Comparison of ENCODE assay signal across 15 mouse cellular contexts in genomic region chr4:63385784-63386183, GRCm38 (mm10). TPM values are rescaled to one million over a fixed set of nuclear protein-coding genes. Genes with fewer than 3 reads are reported as not detected.
DNase-seq lines count a peak whose midpoint lies in the region; ATAC-seq and TF ChIP-seq lines count a peak whose summit lies in the region.
"Had no signal": no experiment of that assay in that cellular context is flagged by ENCODE, and none has a peak within 500 bp of the region (broad histone marks: within the 10 kb centered on the region; RNA-seq: fewer than 3 reads in every experiment).

No protein-coding gene starts in this region.

- 0 out of 2 replicates have a peak, but pooled peaks cover 4% of the 10 kb centered on the region for H3K36me3 ChIP-seq in heart, embryonic 16.5 days (ENCODE audit: control insufficient read depth, insufficient read depth)
- H3K36me3 ChIP-seq in macrophage (ENCODE audit: inconsistent target) = peaks cover 63% of the 10 kb centered on the region
- H3K36me3 ChIP-seq in thymus, adult 2 months (ENCODE audit: control insufficient read depth, insufficient read depth, low read length) = peaks cover 43% of the 10 kb centered on the region
- 0 out of 2 replicates have a peak, but pooled peaks cover 5% of the 10 kb centered on the region for H3K36me3 ChIP-seq in neural tube, embryonic 15.5 days

- no peaks in the 10 kb centered on the region for H3K4me1 ChIP-seq in heart, embryonic 16.5 days (ENCODE audit: control insufficient read depth, insufficient read depth, low read length)
- H3K4me1 ChIP-seq in bone marrow macrophage, adult 2 months (ENCODE audit: control insufficient read depth, insufficient read depth, low read length) = peaks cover 40% of the 10 kb centered on the region
- peaks cover 56% of the 10 kb centered on the region for H3K4me1 ChIP-seq in thymus, adult 2 months (replicated peaks; ENCODE audit: control insufficient read depth, insufficient read depth, low read length)
- H3K4me1 ChIP-seq in neural tube, embryonic 15.5 days = peaks cover 19% of the 10 kb centered on the region

- no peak for ATAC-seq in heart, embryonic 16.5 days (replicated peaks; ENCODE audit: extremely low read depth, insufficient read depth, low FRiP score)
- no peak for ATAC-seq in neural tube, embryonic 15.5 days (ENCODE audit: low FRiP score)
- ATAC-seq: forebrain, embryonic 15.5 days had no signal

- TF ChIP-seq CTCF in bone marrow macrophage, adult 2 months (IDR thresholded peaks at IDR 0.05; ENCODE audit: low read depth, low read length) = no peak
- no peak for TF ChIP-seq CTCF in thymus, adult 2 months (IDR thresholded peaks at IDR 0.05; ENCODE audit: borderline replicate concordance, control insufficient read depth, extremely low read depth, insufficient read depth, low read length, poor library complexity)

- H3K9me3 ChIP-seq in heart, embryonic 16.5 days (replicated peaks; ENCODE audit: control insufficient read depth, low read length) = no peaks in the 10 kb centered on the region
- H3K9me3 ChIP-seq in neural tube, embryonic 15.5 days (replicated peaks) = no peaks in the 10 kb centered on the region
- H3K9me3 ChIP-seq: forebrain, embryonic 15.5 days had no signal

- 0 out of 2 replicates have a peak overlapping the region, but pooled peaks have one; percentile 12 for H3K4me2 ChIP-seq in heart, embryonic 16.5 days (ENCODE audit: low read depth, low read length)
- H3K4me2 ChIP-seq in neural tube, embryonic 15.5 days = no peak overlapping the region
- H3K4me2 ChIP-seq: forebrain, embryonic 15.5 days had no signal

- intact Hi-C loops in heart, postnatal 14 days (cut with DNase I) = no loop called here
- intact Hi-C loops in left cerebral cortex, postnatal 25 days (cut with DNase I) = no loop called here

- no peak overlapping the region; the same call in 1 of the 2 replicates for H3K27ac ChIP-seq in heart, embryonic 16.5 days (ENCODE audit: low read length)
- peak overlapping the region; percentile 77 for H3K27ac ChIP-seq in bone marrow macrophage, adult 2 months (ENCODE audit: insufficient read depth, low read depth, low read length)
- H3K27ac ChIP-seq in macrophage = peak overlapping the region; percentile 70
- H3K27ac ChIP-seq in thymus, adult 2 months (ENCODE audit: control insufficient read depth, insufficient read depth, low read length) = peak overlapping the region; percentile 95
- no peak overlapping the region for H3K27ac ChIP-seq in neural tube, embryonic 15.5 days (replicated peaks)
- H3K27ac ChIP-seq: forebrain, embryonic 15.5 days; heart, adult 2 months had no signal

- TF ChIP-seq POLR2A in bone marrow macrophage, adult 2 months (IDR thresholded peaks at IDR 0.05; ENCODE audit: borderline replicate concordance, low read depth, low read length) = no peak
- 0 out of 2 replicates have a peak, but pooled peaks have one; percentile 41 for TF ChIP-seq POLR2A in thymus, adult 2 months (IDR thresholded peaks at IDR 0.05; ENCODE audit: control insufficient read depth, extremely low read depth, insufficient read depth, low read length, poor library complexity)

- H3K9ac ChIP-seq in heart, embryonic 16.5 days (ENCODE audit: low read length) = no peak overlapping the region
- H3K9ac ChIP-seq in neural tube, embryonic 15.5 days (replicated peaks) = no peak overlapping the region
- H3K9ac ChIP-seq: forebrain, embryonic 15.5 days had no signal

- no peak overlapping the region for H3K4me3 ChIP-seq in heart, embryonic 16.5 days (ENCODE audit: low read length)
- peak overlapping the region; percentile 18; the same call in 1 of the 2 replicates for H3K4me3 ChIP-seq in bone marrow macrophage, adult 2 months (ENCODE audit: insufficient read depth, low read length)
- H3K4me3 ChIP-seq in macrophage (ENCODE audit: inconsistent target) = no peak overlapping the region
- H3K4me3 ChIP-seq in thymus, adult 2 months (ENCODE audit: control insufficient read depth, insufficient read depth, low read length) = peak overlapping the region; percentile 61
- H3K4me3 ChIP-seq in neural tube, embryonic 15.5 days (replicated peaks) = no peak overlapping the region
- H3K4me3 ChIP-seq: forebrain, embryonic 15.5 days; heart, adult 2 months had no signal

- H3K79me2 ChIP-seq in macrophage (ENCODE audit: inconsistent target) = peaks cover 52% of the 10 kb centered on the region

- DNase-seq in heart, postnatal 14 days = no peak
- DNase-seq in thymus, adult 2 months = peak; percentile 84
- DNase-seq in cerebellum, postnatal 10 days = no peak
- DNase-seq in left cerebral cortex, postnatal 25 days (ENCODE audit: low spot score in 2 of 2) = no peak
- DNase-seq: cerebellum, postnatal 25 days had no signal

- 64% methylated on average over 11 of the region's 11 CpGs for WGBS in heart, embryonic 16.5 days
- WGBS in macrophage (ENCODE audit: missing documents) = 8% methylated on average over 11 of the region's 11 CpGs
- 2% methylated on average over 11 of the region's 11 CpGs for WGBS in thymus, adult 2 months
- 82% methylated on average over 11 of the region's 11 CpGs for WGBS in neural tube, embryonic 15.5 days

- H3K27me3 ChIP-seq in heart, embryonic 16.5 days (ENCODE audit: control insufficient read depth, insufficient read depth, low read length) = no peaks in the 10 kb centered on the region
- H3K27me3 ChIP-seq in thymus, adult 2 months (ENCODE audit: control insufficient read depth, insufficient read depth, low read length) = no peaks in the 10 kb centered on the region
- H3K27me3 ChIP-seq in neural tube, embryonic 15.5 days (replicated peaks) = no peaks in the 10 kb centered on the region
- H3K27me3 ChIP-seq: forebrain, embryonic 15.5 days had no signal

RNA-seq across cellular contexts. Expression of gene Akna, which starts 17.4 kb away (rescaled TPM):
- 4.4 and 5.8 TPM in 2 replicates for polyA plus RNA-seq in heart, embryonic 16.5 days (2015; fragmentation: Nextera tagmentation; extraction: Ambion mirVana)
- 1 to 10 TPM; 4.3 to 6.2 TPM for total RNA-seq in heart, postnatal 14 days (2021)
- polyA plus RNA-seq in bone marrow macrophage, adult 2 months (2012; ENCODE audit: insufficient read depth, insufficient read length, missing spikeins) = 33.3 and 39.4 TPM in 2 replicates
- total RNA-seq in macrophage (2018; cell fraction: chromatin; rRNA removed) = 100 to 1,000 TPM; 108 to 877 (median 288) TPM
- total RNA-seq in macrophage (2018; cell fraction: cytosol; rRNA removed) = 100 to 1,000 TPM in 4 of 26 experiments, 10 to 100 TPM in 22; 26.5 to 181 (median 58.8) TPM
- 100 to 1,000 TPM in 23 of 26 experiments, 10 to 100 TPM in 3; 76.0 to 478 (median 187) TPM for total RNA-seq in macrophage (2018; cell fraction: nucleus; rRNA removed)
- 14.8 to 23.1 TPM (median 20.8 TPM) in 3 replicates for polyA plus RNA-seq in macrophage (2018)
- polyA plus RNA-seq in thymus, adult 2 months (2012; rRNA removed) = 76.6 and 92.4 TPM in 2 replicates
- 1 to 10 TPM; 2.9 to 3.0 TPM for total RNA-seq in left cerebral cortex, postnatal 25 days (2021)
- 3.1 and 7.3 TPM in 2 replicates for polyA plus RNA-seq in neural tube, embryonic 15.5 days (2015; fragmentation: Nextera tagmentation; extraction: Ambion mirVana)

RNA-seq across cellular contexts. Expression of gene Orm2, which starts 23.5 kb away (rescaled TPM):
- not detected in 2 replicates for polyA plus RNA-seq in heart, embryonic 16.5 days (2015; fragmentation: Nextera tagmentation; extraction: Ambion mirVana)
- under 1 TPM in 1 of 2 experiments, not detected in 1; 0.29 TPM for total RNA-seq in heart, postnatal 14 days (2021)
- not detected in 2 replicates for polyA plus RNA-seq in bone marrow macrophage, adult 2 months (2012; ENCODE audit: insufficient read depth, insufficient read length, missing spikeins)
- not detected for total RNA-seq in macrophage (2018; cell fraction: chromatin; rRNA removed)
- under 1 TPM in 2 of 26 experiments, not detected in 24; 0.17 to 0.19 TPM for total RNA-seq in macrophage (2018; cell fraction: cytosol; rRNA removed)
- not detected for total RNA-seq in macrophage (2018; cell fraction: nucleus; rRNA removed)
- polyA plus RNA-seq in macrophage (2018) = not detected in 3 replicates
- 0.31 and 0.38 TPM in 2 replicates for polyA plus RNA-seq in thymus, adult 2 months (2012; rRNA removed)
- total RNA-seq in left cerebral cortex, postnatal 25 days (2021) = not detected
- not detected in 2 replicates for polyA plus RNA-seq in neural tube, embryonic 15.5 days (2015; fragmentation: Nextera tagmentation; extraction: Ambion mirVana)
- total RNA-seq: heart, adult 2 months; left cerebral cortex, adult 18-20 months had no signal
- polyA plus RNA-seq: C2C12; forebrain, embryonic 15.5 days; heart, adult 2 months; intestine, embryonic 14.5 days; neural tube, embryonic 14.5 days had no signal

RNA-seq across cellular contexts. Expression of gene Orm3, which starts 29.8 kb away (rescaled TPM):
- not detected in 2 replicates for polyA plus RNA-seq in heart, embryonic 16.5 days (2015; fragmentation: Nextera tagmentation; extraction: Ambion mirVana)
- 1 to 10 TPM in 1 of 2 experiments, under 1 TPM in 1; 0.49 to 1.4 TPM for total RNA-seq in heart, postnatal 14 days (2021)
- polyA plus RNA-seq in bone marrow macrophage, adult 2 months (2012; ENCODE audit: insufficient read depth, insufficient read length, missing spikeins) = not detected in 2 replicates
- total RNA-seq in macrophage (2018; cell fraction: chromatin; rRNA removed) = 1 to 10 TPM in 3 of 26 experiments, not detected in 23; 1.4 to 2.0 (median 1.5) TPM
- under 1 TPM in 1 of 26 experiments, not detected in 25; 0.10 TPM for total RNA-seq in macrophage (2018; cell fraction: cytosol; rRNA removed)
- total RNA-seq in macrophage (2018; cell fraction: nucleus; rRNA removed) = 1 to 10 TPM in 3 of 26 experiments, under 1 TPM in 1, not detected in 22; 0.81 to 2.7 (median 1.6) TPM
- not detected in 3 replicates for polyA plus RNA-seq in macrophage (2018)
- 0.18 and 0.28 TPM in 2 replicates for polyA plus RNA-seq in thymus, adult 2 months (2012; rRNA removed)
- total RNA-seq in left cerebral cortex, postnatal 25 days (2021) = not detected
- not detected in 2 replicates for polyA plus RNA-seq in neural tube, embryonic 15.5 days (2015; fragmentation: Nextera tagmentation; extraction: Ambion mirVana)
- total RNA-seq: left cerebral cortex, adult 18-20 months had no signal
- polyA plus RNA-seq: C2C12; forebrain, embryonic 15.5 days; heart, adult 2 months; intestine, embryonic 14.5 days; neural tube, embryonic 14.5 days had no signal

RNA-seq across cellular contexts. Expression of gene Orm1, which starts 41.4 kb away (rescaled TPM):
- not detected in 2 replicates for polyA plus RNA-seq in heart, embryonic 16.5 days (2015; fragmentation: Nextera tagmentation; extraction: Ambion mirVana)
- total RNA-seq in heart, postnatal 14 days (2021) = under 1 TPM; 0.50 to 0.78 TPM
- polyA plus RNA-seq in bone marrow macrophage, adult 2 months (2012; ENCODE audit: insufficient read depth, insufficient read length, missing spikeins) = not detected in 2 replicates
- total RNA-seq in macrophage (2018; cell fraction: chromatin; rRNA removed) = not detected
- 1 to 10 TPM in 4 of 26 experiments, under 1 TPM in 13, not detected in 9; 0.22 to 1.7 (median 0.66) TPM for total RNA-seq in macrophage (2018; cell fraction: cytosol; rRNA removed)
- 1 to 10 TPM in 4 of 26 experiments, not detected in 22; 1.2 to 2.1 (median 1.6) TPM for total RNA-seq in macrophage (2018; cell fraction: nucleus; rRNA removed)
- 0.36 to 0.41 TPM in 2 of 3 replicates, not detected in the other for polyA plus RNA-seq in macrophage (2018)
- polyA plus RNA-seq in thymus, adult 2 months (2012; rRNA removed) = 3.5 and 5.3 TPM in 2 replicates
- total RNA-seq in left cerebral cortex, postnatal 25 days (2021) = not detected
- polyA plus RNA-seq in neural tube, embryonic 15.5 days (2015; fragmentation: Nextera tagmentation; extraction: Ambion mirVana) = not detected in 2 replicates
- total RNA-seq: left cerebral cortex, adult 18-20 months had no signal
- polyA plus RNA-seq: forebrain, embryonic 15.5 days; intestine, embryonic 14.5 days; neural tube, embryonic 14.5 days had no signal

Comparison
In these comparisons a context has a peak if more than half of its experiments do, and no peak if none do; other contexts are left out.
1. H3K27ac ChIP-seq: peak in bone marrow macrophage, adult 2 months (single experiment), macrophage (single experiment) and thymus, adult 2 months (single experiment); none in heart, embryonic 16.5 days (single experiment) and neural tube, embryonic 15.5 days (single experiment).
2. H3K4me3 ChIP-seq: peak in bone marrow macrophage, adult 2 months (single experiment) and thymus, adult 2 months (single experiment); none in heart, embryonic 16.5 days (single experiment), macrophage (single experiment) and neural tube, embryonic 15.5 days (single experiment).